Mouse (Mus musculus) right cerebral cortex, postnatal 14 days (tissue): ENCODE results near the gene Havcr2.
A peak's percentile ranks its signal among the peaks of the same experiment; 100 is the strongest.
"Not testable (repeated sequence)": the region's sequence is repeated elsewhere in the genome, so short reads cannot be mapped to it uniquely, and the experiment has no call there.

ENCODE experiments used
- DNase-seq: peaks from one replicate; pipeline ENCODE4 v3.0.0; 2022

The Havcr2 gene

DNA sequence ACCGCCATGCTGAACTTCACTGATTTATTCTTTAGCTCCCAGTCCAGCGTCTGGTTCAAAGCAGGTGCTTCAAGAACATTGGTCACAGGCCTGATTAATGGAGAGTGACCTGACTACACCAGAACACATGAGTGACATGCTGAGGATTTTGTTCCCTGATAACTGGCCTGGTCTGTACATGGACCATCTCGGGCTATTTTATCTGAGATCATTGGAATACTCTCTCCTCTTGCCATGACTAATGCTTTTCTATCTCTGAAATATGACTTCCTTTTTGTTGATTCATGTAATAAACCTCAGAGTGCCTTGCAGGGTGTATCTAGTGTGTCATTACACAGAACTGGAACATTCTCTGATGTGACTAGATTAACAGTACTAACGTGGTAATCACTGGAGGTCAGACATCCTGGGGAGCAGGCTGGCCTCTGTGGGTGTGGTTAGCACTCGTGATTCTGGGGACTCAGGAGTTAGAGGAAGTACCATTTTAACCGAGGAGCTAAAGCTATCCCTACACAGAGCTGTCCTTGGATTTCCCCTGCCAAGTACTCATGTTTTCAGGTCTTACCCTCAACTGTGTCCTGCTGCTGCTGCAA, at the start of gene Havcr2:
Havcr2 (plus strand) TSS at position 483 of the 593 bp plus-strand sequence.
- DNase-seq, result no peak

DNA sequence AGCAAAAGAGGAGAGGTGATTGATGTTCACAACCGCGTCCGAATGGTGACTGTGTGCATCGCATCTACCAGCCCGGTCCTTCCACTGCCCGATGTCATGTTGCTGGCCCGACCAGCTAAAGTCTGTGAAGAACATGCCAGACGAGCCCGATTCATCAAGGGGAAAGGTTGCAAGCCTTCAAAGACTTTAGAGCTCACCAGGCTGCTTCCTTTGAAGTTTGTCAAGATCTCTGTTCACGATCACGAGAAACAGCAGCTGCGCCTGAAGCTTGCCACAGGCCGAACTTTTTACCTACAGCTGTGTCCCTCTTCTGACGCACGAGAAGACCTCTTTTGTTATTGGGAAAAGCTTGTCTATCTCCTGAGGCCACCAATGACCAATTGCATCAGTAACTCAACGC, 49.7 kb upstream of the Havcr2 start:
- no peak for DNase-seq

DNA sequence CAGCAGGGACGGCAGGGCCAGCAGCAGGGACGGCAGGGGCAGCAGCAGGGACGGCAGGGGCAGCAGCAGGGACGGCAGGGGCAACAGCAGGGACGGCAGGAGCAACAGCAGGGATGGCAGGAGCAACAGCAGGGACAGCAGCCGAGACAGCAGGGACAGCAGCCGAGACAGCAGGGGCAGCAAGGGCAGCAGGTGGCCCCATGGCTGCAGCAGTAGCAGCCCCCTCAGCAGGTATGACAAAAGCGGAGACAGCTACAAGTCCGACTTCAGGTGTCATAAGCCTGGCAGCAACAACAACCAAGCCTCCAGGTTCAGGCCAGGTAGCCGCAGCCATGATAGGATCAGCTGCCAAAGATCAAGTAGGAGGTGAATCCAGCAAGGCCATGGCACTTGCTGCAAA, 48.0 kb upstream of the Havcr2 start:
- no peak for DNase-seq

DNA sequence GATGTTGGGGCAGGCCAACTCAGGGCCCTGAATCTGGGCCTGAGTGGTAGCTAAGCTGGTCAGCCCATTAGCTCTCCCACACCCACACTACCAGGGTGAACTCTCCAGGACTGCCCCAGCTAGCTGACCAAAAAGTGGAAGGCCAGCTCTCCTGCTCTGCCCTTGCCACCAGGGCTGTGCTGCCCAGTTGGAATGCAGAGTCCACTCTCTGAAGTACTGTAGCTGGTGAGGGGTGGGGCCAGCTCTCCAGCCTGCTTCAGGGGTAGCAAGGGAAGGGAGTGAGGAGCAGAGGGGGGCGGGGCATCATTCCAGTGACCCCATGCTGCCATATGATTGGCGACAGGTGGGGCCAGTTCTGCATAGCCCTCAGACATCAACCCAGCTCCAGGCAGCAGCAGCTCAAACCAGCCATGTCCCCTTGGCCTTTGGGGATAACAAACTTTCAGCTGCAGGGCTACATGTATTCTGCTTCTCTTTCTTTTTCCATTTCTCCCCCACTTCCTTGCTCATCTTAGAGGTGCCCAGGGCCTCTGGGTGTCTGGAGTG, 44.6 kb upstream of the Havcr2 start:
- DNase-seq, result no peak

DNA sequence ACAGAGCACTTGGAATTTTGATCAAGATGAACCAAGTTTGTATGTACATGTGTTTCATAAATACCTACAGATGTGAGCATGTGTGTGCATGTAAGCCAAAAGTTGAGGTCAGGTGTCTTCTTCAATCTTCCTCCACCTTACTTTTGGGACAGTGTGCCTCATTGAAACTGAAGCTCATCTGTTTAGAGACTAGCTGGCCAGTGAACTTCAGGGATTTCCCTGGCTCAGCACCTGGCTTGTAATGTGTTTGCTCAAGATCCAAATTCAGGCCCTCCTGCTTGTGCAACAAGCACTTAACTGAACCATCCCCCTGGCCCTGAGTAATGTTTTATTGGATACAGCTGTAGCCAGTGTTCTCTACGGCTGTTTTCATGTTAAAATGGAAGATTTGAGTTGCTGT, 36.3 kb upstream of the Havcr2 start:
- no peak for DNase-seq

DNA sequence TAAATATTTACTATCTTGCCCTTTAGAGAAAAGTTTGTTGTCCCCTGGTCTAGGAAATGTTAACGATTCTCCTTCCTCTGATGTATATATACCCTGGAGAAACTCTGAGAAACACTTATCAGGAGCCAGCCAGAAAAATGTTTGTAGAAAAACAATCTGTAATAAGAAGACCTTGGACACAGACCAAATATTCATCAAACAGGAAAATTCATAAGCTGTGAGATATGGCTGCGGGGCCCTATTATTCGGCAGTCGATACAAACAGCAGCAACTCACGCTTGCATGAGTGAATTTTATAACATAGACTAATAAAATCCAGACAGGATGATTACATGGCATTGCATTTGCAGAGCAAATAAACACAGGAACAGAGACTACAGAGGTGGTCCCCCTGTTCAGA, 35.9 kb upstream of the Havcr2 start:
- no peak for DNase-seq

DNA sequence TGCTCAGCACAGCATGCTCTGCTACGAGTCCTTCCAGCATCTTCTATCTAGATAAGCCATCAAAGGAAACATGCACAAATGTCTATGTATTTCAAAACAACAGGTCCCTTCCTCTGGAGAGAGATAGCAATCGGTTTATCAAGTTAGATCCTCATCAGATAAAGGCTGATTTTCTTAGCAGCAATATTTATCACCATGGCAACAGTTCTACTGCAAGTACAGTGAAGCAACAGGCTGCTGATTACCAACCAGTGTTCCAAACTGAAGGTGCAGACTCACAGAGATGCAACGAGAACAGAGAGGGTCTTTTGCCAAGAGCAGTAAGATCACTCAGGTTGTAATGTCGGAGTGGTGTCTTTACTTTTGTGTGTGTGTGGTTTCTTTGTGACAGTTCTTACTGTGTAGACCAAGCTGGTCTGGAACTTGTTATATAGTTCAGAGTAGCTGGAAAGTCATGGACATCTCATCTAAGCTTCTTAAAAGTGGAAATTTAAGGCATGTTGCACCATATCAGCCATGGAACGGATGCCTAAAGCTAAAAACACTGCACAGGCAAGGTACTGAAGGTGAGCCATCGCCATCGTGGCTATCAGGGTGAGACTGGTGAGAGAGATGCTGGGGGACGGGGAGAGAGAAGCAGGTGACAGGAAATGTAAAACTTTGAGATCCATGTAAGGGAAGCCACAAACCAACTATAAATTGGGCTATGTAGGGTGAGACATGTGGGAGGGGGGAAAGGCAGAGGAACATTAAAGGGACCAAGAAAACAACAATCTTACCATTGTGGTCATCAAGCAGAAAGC, 33.4 kb upstream of the Havcr2 start:
- DNase-seq, result no peak

DNA sequence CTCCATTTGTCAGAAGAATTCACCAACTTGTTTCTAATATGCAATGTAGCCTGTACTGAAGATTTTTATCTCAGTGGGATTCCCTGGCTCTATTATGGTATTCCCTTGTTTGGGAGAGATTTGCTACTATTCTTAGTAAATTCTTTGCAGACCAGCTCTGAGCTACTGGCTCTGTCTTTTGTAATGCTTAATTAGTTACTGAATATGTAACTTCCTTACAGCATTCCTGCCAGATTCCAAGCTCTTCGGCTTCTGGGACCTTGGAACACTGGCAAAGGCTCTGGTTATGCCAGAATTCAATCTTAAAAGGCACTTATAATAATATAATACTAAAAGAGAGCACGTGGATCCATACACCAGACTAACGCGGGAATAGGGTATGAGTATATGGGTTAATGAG, 26.6 kb upstream of the Havcr2 start:
- DNase-seq, result not testable (repeated sequence)

DNA sequence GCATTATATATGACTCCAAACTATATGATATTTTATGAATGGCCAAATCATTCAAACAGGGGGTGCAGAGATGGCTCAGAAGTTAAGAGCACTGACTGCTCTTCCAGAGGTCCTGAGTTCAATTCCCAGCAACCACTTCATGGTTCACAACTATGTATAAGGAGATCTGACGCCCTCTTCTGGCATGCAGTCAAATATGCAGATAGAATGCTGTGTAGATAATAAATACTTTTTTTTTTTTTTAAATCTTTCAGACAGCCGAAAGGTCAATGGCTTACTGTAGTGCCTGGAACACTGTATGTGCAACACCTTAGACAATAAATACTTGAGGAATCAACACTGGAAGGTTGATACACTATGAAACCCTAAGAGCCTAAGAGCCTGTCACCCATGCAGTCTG, 24.6 kb upstream of the Havcr2 start:
- no peak for DNase-seq

DNA sequence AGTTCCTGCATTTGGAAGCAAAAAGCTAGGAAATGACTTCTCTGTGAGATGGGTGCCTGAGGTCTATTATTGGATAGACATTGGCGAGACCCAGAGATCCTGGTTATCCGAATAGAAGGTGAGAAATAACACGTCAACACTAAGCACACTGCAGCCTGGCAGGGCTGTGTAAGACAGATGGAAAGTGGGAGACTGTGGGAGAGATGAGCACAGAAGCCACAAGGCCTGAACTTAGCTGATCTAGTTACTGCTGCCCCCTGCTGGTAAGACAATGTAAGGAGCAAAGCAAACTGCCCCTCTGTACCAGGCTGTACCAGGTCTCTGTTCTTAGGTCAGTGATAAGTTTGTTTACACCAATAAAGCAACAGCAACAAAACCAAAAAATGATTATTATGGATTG, 23.6 kb upstream of the Havcr2 start:
- DNase-seq, result peak; percentile 78

DNA sequence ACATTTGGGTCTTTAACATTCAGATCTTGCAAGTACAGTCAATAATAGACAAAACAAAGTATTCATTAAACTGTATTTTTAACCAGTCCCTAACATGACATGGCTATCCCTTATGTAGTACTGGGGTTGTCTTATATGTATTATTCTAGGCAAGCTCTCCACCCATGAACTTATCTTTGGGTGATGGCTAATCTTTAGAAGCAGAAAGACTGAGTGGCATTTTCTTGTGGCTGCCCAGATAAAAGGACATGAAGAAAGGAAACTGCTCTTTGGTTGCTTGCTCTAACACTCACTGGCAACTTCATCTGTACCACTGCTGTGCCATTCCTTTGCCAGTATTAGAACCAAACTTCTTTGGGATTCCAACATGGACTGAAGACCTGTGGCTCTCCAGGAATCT, 19.4 kb upstream of the Havcr2 start:
- DNase-seq, result no peak

DNA sequence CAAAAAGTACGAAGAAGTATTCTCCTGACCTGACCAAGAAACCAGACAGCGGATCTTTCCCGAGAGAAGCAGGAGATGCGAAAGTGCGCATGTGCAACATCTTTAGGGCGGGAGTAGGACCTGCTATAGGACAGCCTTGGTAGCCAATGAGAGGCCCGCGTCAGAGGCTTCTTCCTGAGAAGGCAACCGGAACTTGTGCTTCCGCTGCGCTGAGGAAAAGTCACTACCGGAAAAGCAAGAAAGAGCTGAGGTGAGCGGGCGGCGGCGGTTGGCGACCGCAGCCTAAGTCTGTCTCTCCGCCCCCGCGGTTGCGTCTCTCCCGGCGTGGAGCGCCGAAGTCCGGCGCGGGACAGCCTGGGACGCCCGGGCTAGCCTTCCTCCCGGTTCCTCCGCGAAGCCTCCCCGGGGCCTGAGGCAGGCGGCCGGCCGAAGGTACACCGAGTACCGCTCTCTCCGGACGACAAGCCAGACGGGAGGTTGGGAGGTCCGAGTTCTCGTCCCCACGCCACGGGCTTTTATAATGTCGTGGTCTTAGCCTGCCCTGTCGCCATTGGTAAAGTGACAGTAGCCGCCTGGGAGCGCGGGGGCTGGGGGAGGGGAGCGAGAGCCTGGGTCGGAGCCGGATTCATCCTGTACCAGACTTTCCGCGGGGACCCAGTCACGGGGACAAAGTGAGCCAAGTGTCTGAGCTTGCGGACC, 17.8 kb upstream of the Havcr2 start, which contains the start of gene Med7:
Med7 (plus strand) TSS at position 166 of the 699 bp plus-strand sequence.
- peak; percentile 92 for DNase-seq

DNA sequence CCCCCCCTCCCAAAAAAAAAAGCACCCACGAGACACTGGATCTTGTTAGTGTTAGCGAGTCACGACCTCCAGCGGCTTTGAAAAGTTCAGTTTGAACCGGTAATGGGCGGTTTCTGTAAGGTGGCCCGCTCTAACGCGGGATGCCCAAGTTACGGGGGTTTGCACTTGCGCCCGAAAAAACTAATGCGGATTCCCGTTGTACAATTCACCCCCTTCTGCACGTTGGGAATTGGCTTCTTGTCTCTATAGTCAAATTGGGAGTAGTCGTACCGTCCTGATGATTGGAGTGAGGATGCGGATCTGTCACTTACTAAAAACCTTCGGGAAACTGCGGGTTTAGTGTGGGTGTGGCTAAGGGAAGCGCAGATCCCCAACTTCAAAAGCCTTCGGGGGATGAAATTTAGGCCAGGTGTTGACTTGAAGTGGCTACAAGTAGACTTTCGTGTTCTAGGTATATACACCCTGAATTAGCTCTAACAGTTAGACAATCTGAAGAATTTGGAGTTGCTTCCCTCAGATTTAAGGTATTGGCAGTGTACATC, 17.2 kb upstream of the Havcr2 start:
- no peak for DNase-seq

DNA sequence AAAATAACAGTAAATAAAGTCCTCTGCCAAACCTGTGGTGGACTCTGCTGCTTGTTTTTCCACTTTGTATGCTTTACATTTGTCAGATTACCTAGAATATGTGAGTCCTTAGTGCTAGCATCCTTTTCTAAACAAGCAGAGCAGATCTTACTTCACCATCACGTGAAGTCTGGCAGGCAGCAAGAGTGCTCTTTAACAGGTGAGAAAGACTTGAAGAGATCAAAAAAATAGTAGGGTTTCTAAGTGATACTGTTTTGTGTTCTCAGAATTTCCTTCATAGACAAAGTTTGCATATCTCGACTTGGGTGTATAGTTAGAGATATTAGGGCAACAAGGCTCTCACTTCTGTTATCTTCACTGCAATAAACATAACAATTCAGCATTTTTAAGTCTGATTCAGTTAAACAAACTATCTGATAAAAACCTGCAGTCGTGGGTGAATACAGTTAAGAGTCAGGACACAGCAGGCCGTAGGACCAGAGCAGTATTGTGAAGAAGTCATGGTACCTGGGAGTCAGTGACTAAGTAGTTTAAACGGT, 15.7 kb upstream of the Havcr2 start:
- DNase-seq, result no peak

DNA sequence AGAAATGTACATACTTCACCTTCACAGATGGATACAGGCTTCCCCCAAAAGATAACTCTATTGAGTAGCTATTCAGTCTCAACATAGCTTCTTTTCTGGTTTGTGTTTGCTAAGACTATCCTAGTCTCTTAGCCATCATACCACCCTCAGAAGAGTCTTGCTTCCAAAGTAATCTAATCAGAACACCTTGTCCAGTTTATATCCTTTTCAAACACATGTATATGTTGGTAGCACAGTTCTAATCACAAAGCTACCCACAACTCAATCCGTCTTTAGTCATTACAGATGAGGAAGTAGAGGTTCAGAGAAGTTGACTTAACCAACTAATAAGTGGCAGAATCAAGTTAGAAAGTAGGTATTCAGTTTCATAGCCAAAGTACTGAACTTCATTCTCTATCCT, 13.0 kb upstream of the Havcr2 start:
- DNase-seq, result no peak

DNA sequence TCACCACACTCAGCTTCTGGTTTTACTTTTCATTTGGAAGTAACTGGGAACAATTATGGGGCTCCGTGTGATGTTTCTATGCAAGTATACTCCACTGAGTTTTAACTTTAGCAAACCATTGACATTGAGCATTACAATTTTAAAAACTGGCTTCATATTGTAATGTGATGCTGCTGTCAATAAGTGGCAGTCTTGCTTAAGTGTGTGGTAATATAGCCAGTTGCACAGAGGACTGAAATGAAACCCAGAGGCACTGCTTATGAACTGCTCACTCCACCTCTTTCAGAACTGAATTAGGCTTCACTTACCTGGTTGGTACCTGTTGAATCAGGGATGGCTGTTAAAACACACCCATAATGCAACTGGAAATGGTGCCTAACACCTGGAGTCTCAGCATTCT, 11.6 kb upstream of the Havcr2 start:
- no peak for DNase-seq

DNA sequence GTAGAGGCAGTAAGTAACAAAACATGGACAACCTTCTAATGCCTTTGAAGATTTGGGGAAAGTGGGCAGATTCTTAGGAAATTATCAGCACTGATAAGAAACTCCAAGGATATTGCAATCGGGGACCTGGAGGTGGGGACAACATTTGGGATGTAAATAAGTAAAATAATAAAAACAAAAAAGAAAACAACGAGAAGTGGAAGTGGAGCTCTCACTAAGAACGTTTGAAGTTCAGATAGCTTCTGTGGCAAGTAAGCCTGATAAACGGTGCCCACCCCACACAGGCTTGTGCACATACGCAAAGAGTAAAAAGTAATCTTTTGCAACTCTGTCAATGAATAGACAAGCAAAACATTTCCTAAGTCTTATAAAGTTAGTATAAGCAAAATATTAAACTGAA, 10.8 kb upstream of the Havcr2 start:
- DNase-seq, result no peak

DNA sequence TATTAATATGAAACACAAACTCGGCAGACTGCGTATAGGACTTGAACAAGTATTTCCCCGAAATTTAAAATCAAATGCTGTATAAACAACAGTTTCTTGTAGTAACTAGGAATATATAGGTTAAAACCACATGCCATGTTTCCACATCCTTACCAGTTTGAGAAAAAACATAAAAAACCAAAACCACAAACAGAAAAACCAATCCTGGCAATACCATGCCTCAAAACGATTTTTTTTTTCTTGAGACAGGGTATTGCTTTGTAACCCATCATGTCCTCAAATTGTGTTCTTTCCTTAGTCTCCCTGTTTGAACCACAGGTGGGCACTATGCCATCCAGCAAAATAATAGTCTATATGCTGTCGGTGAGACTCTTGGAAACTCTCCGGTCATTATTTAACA, 8.6 kb upstream of the Havcr2 start:
- DNase-seq, result no peak

DNA sequence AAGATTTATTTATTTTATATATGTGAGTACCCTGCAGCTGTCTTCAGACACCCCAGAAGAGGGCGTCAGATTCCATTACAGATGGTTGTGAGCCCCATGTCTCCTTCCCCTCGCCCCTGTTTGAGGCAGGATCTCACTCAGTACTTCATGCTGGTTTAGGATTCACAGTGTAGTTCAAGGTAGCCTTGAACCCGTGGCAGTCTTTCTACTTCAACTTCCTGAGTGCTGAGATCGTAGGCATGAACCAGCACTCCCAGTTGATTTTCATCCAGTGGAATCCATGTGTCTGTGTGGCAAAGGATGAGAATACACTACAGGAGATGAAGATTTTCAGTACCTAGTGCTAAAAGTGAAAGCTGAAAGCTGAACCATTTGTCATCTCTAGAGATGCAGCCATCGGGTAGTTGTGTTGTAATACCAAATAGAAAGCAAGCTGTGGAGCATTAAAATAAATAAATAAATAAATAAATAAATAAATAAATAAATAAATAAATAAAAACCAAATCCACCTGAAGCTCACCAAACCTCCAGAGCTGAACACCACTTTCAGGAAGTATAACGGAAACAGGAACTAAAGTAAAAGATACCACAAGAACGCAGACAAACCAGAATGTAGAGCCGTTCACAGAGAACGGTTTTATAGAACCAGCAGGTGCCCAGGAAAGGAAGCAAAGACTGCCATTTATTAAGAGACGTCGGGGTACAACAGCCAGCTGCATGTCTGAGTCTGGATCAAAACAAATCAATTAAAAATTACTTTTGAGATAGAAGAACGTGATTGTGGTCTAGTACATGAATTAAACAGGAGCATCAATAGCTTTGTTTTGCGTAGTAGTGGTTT, 6.9 kb upstream of the Havcr2 start:
- no peak for DNase-seq

DNA sequence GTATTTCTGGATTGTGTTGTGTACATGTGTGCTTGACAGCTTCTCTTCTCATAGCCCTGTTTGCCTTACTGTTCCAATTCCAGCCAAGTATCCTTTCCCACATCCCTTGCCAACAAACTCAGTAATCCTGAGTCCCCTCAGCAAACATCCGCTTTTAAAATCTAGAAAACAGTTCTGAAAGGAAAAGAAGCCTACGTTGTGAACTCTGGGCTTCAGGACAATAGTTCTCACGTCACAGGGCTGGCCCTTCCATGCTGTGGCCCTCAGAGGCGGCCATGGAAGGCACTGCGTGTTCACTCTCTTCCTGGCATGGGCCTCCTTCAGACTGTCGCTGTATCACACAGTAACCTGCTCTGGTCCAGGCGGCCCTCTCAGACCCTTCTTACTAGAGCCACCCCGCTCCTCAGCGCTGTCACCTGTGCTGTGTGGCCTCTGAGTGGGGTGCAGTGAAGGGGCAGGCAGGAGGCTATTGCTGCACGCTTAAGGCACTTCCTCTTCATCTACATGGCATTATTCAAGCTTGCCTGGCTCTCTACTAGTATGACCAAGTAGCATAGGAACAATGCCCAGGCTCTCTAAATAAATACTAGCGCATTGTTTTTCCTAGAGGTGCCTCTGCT, 5.2 kb upstream of the Havcr2 start:
- DNase-seq, result no peak

DNA sequence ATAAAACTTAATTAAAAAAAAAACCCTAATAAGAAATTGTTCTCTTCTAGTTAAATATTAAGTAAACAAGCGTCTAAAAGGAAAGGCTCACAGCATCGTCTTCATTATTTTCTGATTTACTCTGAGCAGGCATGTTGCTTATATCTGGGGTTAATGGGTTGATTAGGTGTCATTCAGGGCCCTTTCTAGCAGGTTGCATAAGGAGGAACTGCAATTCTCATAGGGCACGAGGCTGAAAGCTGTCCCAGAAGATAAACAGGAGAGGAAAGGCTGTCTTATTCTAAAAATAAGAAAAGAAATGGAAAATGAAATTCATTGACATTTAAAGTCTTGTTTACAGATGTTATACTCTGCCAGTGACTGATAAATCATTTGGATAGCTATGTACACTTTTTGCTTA, 5.2 kb downstream of the Havcr2 start:
- DNase-seq, result no peak

DNA sequence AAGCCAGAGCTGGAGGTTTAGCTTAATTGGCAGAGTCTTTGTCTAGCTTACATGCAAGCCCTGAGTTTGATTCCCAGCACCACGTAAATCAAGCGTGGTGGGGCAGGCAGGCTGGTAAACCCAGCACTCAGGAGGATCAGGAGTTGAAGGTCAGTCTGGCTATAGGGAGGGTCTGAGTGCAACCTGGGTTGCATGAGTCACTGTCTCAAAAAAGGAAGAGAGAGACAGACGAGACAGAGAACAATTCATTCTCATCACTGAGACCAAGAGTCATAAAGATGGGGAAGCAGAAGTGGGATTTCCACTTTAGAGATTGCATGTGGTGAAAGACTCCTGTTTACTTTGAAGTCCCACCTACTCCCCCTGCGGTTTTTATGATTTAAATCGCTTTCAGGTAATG, 6.6 kb downstream of the Havcr2 start:
- no peak for DNase-seq
